Mouse (Mus musculus): Measurements from ENCODE around the gene Lipm.

- TF ChIP-seq MAFK (IDR thresholded peaks at IDR 0.05; ENCODE audit: insufficient read depth, low read depth, low read length) (no peak), HCFC1 (IDR thresholded peaks at IDR 0.05; ENCODE audit: borderline replicate concordance, insufficient read depth, low read length) (no peak)
Measured at GRCm38 (mm10) chr19:34100633-34101032, at the start of gene Lipm.

All from ES-E14 (cell line).